In the genomic region with DNA sequence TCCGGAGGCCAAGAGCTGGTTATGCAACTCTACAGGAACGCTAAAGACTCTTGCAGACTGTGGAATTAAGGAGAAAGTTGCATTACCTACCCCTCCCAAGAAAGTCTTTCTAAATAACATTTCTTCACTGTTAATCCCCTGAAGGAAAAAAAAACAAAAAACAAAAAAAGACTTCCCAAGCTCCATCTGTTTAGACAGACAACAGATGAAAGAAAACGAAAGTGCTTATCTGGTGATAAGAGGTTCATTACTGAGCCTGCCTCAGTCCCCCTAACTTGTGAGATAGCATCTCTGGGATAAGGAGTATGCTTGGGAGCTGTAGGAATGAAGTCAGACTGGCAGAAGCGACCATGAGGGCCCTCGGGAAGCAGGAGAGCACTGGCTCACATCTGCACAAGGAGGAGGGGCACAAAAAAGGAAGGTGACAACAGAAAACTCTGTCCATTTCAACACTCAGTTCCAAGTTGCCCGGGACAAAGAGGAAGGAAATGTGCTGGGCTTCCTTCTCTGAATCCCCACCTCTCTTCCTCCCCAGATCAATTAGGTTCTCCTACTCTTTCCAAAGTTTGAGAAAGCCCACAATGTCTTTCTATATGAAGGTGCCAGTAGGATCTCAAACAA, we compare ENCODE assay signal across 8 mouse cellular contexts. TPM values are rescaled to one million over a fixed set of nuclear protein-coding genes. Genes with fewer than 3 reads are reported as not detected.
DNase-seq lines count a peak whose midpoint lies in the region; ATAC-seq lines count a peak whose summit lies in the region.

No protein-coding gene starts in this region.

- H3K9me3 ChIP-seq in heart, embryonic 11.5 days (replicated peaks; ENCODE audit: control insufficient read depth, low read length): no peaks in the 10 kb centered on the region
- H3K9me3 ChIP-seq in embryonic facial prominence, embryonic 11.5 days (replicated peaks; ENCODE audit: control insufficient read depth, low read length): no peaks in the 10 kb centered on the region
- H3K9me3 ChIP-seq in intestine, embryonic 16.5 days (ENCODE audit: control insufficient read depth, low read length): no peaks in the 10 kb centered on the region

- peak overlapping the region; percentile 92 for H3K4me2 ChIP-seq in heart, embryonic 11.5 days
- H3K4me2 ChIP-seq in embryonic facial prominence, embryonic 11.5 days (ENCODE audit: low read depth, low read length): peak overlapping the region; percentile 1; the same call in 1 of the 2 replicates
- H3K4me2 ChIP-seq in intestine, embryonic 16.5 days (ENCODE audit: low read depth, low read length): peak overlapping the region; percentile 77

- ATAC-seq in heart, embryonic 11.5 days (replicated peaks; ENCODE audit: insufficient number of reproducible peaks, low FRiP score, low TSS enrichment): no peak
- ATAC-seq in embryonic facial prominence, embryonic 11.5 days (replicated peaks; ENCODE audit: insufficient number of reproducible peaks, low FRiP score, low TSS enrichment, low read depth): no peak
- ATAC-seq in intestine, embryonic 16.5 days: no peak
- peak; percentile 42; the same call in 1 of the 2 replicates for ATAC-seq in monocyte, adult 5-6 weeks (replicated peaks; ENCODE audit: insufficient number of reproducible peaks, low FRiP score, low TSS enrichment, poor library complexity, severe bottlenecking)

- H3K9ac ChIP-seq in heart, embryonic 11.5 days (ENCODE audit: low read depth, low read length): peak overlapping the region; percentile 50
- no peak overlapping the region for H3K9ac ChIP-seq in embryonic facial prominence, embryonic 11.5 days (replicated peaks; ENCODE audit: low read length)
- H3K9ac ChIP-seq in intestine, embryonic 16.5 days (ENCODE audit: low read depth, low read length): peak overlapping the region; percentile 49

- H3K4me3 ChIP-seq in heart, embryonic 11.5 days (ENCODE audit: low read depth, low read length): peak overlapping the region; percentile 28
- H3K4me3 ChIP-seq in embryonic facial prominence, embryonic 11.5 days (ENCODE audit: low read depth, low read length): 0 out of 2 replicates have a peak overlapping the region, but pooled peaks have one; percentile 7
- H3K4me3 ChIP-seq in intestine, embryonic 16.5 days (ENCODE audit: low read length): peak overlapping the region; percentile 32

- intact Hi-C loops in heart, postnatal 14 days (cut with DNase I): loop anchor here (2.0 kb wide), 2 partner anchors 21 to 41 kb away; no protein-coding TSS in a partner anchor

- no peak overlapping the region for H3K27ac ChIP-seq in heart, embryonic 11.5 days (ENCODE audit: low read depth, low read length)
- no peak overlapping the region for H3K27ac ChIP-seq in embryonic facial prominence, embryonic 11.5 days (replicated peaks; ENCODE audit: low read depth, low read length)
- no peak overlapping the region for H3K27ac ChIP-seq in intestine, embryonic 16.5 days (ENCODE audit: low read length)

- peaks cover 11% of the 10 kb centered on the region for H3K36me3 ChIP-seq in heart, embryonic 11.5 days (ENCODE audit: control insufficient read depth, insufficient read depth, low read length)
- H3K36me3 ChIP-seq in embryonic facial prominence, embryonic 11.5 days (replicated peaks; ENCODE audit: control insufficient read depth, insufficient read depth, low read depth, low read length): no peaks in the 10 kb centered on the region; the same call in 1 of the 2 replicates
- peaks cover 11% of the 10 kb centered on the region for H3K36me3 ChIP-seq in intestine, embryonic 16.5 days (ENCODE audit: control insufficient read depth, insufficient read depth, low read length)

- H3K27me3 ChIP-seq in heart, embryonic 11.5 days (ENCODE audit: control insufficient read depth, insufficient read depth, low read length): no peaks in the 10 kb centered on the region
- no peaks in the 10 kb centered on the region for H3K27me3 ChIP-seq in embryonic facial prominence, embryonic 11.5 days (ENCODE audit: control insufficient read depth, insufficient read depth, low read length)
- H3K27me3 ChIP-seq in intestine, embryonic 16.5 days (replicated peaks; ENCODE audit: control insufficient read depth, insufficient read depth, low read length): no peaks in the 10 kb centered on the region

- peaks cover 12% of the 10 kb centered on the region for H3K4me1 ChIP-seq in heart, embryonic 11.5 days (ENCODE audit: control insufficient read depth, insufficient read depth, low read length)
- peaks cover 2% of the 10 kb centered on the region; the same call in 1 of the 2 replicates for H3K4me1 ChIP-seq in embryonic facial prominence, embryonic 11.5 days (ENCODE audit: control insufficient read depth, insufficient read depth, low read length)
- H3K4me1 ChIP-seq in intestine, embryonic 16.5 days (ENCODE audit: control insufficient read depth, insufficient read depth, low read length): peaks cover 22% of the 10 kb centered on the region

- no peak for DNase-seq in heart, postnatal 14 days
- no peak for DNase-seq in embryonic facial prominence, embryonic 11.5 days (ENCODE audit: low spot score)
- no peak for DNase-seq in frontal cortex, postnatal 10 days (ENCODE audit: low spot score in 2 of 2)
- DNase-seq in left cerebral cortex, adult 18-20 months (ENCODE audit: low spot score in 2 of 2): no peak
- no peak for DNase-seq in right cerebral cortex, adult 2 months (ENCODE audit: low spot score in 2 of 2)

- 4% methylated on average over 6 of the region's 6 CpGs for WGBS in heart, embryonic 11.5 days (ENCODE audit: insufficient replicate concordance)
- WGBS in embryonic facial prominence, embryonic 11.5 days: 16% methylated on average over 6 of the region's 6 CpGs
- WGBS in intestine, embryonic 16.5 days: 11% methylated on average over 6 of the region's 6 CpGs

RNA-seq across cellular contexts. Expression of gene Lbr, which starts 3.0 kb away (rescaled TPM):
- 105 and 112 TPM in 2 replicates for polyA plus RNA-seq in heart, embryonic 11.5 days (2014; fragmentation: Nextera tagmentation; extraction: Ambion mirVana)
- total RNA-seq in heart, postnatal 14 days (2021): 10 to 100 TPM; 26.5 to 34.2 TPM
- 166 and 181 TPM in 2 replicates for polyA plus RNA-seq in embryonic facial prominence, embryonic 11.5 days (2014; fragmentation: Nextera tagmentation; extraction: Ambion mirVana)
- polyA plus RNA-seq in intestine, embryonic 16.5 days (2015; fragmentation: Nextera tagmentation; extraction: Ambion mirVana): 123 and 130 TPM in 2 replicates
- 183 to 196 TPM (median 191 TPM) in 3 replicates for total RNA-seq in monocyte, adult 5-6 weeks (2017)
- 10 to 100 TPM; 13.0 to 15.6 TPM for total RNA-seq in left cerebral cortex, adult 18-20 months (2021)

Comparison
In these comparisons a context has a peak if more than half of its experiments do, and no peak if none do; other contexts are left out.
1. H3K4me2 ChIP-seq: peak in every context shown above with its lines; median percentile 92 in heart, embryonic 11.5 days; 77 in intestine, embryonic 16.5 days; 1 in embryonic facial prominence, embryonic 11.5 days.